In genomic region chr14:20765642-20766258, GRCm38 (mm10) we compare ENCODE assay signal across 9 mouse cellular contexts. TPM values are rescaled to one million over a fixed set of nuclear protein-coding genes. Genes with fewer than 3 reads are reported as not detected.
A peak's percentile ranks its signal among the peaks of the same experiment; 100 is the strongest.
DNase-seq lines count a peak whose midpoint lies in the region; ATAC-seq and TF ChIP-seq lines count a peak whose summit lies in the region.
"Had no signal": no experiment of that assay in that cellular context is flagged by ENCODE, and none has a peak within 500 bp of the region (broad histone marks: within the 10 kb centered on the region; RNA-seq: fewer than 3 reads in every experiment).

No protein-coding gene starts in this region.

- peak overlapping the region; percentile 55; the same call in 1 of the 2 replicates for H3K9ac ChIP-seq in heart, embryonic 14.5 days (ENCODE audit: low read length)
- no peak overlapping the region for H3K9ac ChIP-seq in liver, embryonic 12.5 days
- H3K9ac ChIP-seq: embryonic facial prominence, embryonic 13.5 days had no signal

- no peak for TF ChIP-seq POLR2A in brain, embryonic 14.5 days (IDR thresholded peaks at IDR 0.05; ENCODE audit: borderline replicate concordance, extremely low read depth, insufficient read depth, insufficient read length, poor library complexity, severe bottlenecking)

- no peaks in the 10 kb centered on the region for H3K27me3 ChIP-seq in heart, embryonic 14.5 days (ENCODE audit: control insufficient read depth, insufficient read depth, low read length)
- no peaks in the 10 kb centered on the region for H3K27me3 ChIP-seq in liver, embryonic 12.5 days (replicated peaks)
- no peaks in the 10 kb centered on the region for H3K27me3 ChIP-seq in splenic B cell, adult 2 months (ENCODE audit: control insufficient read depth, insufficient read depth, low read length, poor library complexity, severe bottlenecking)
- H3K27me3 ChIP-seq: embryonic facial prominence, embryonic 13.5 days had no signal

- H3K9me3 ChIP-seq in heart, embryonic 14.5 days (ENCODE audit: control insufficient read depth, low read length), result no peaks in the 10 kb centered on the region
- no peaks in the 10 kb centered on the region for H3K9me3 ChIP-seq in liver, embryonic 12.5 days (replicated peaks)
- H3K9me3 ChIP-seq: embryonic facial prominence, embryonic 13.5 days had no signal

- peak overlapping the region; percentile 94 to 96 for H3K27ac ChIP-seq in heart, embryonic 14.5 days (replicated peaks in 1 of 2; ENCODE audit: control insufficient read depth in 1 of 2, insufficient read depth in 1 of 2, low read depth in 2 of 2, low read length in 2 of 2)
- no peak overlapping the region for H3K27ac ChIP-seq in liver, embryonic 12.5 days
- H3K27ac ChIP-seq: embryonic facial prominence, embryonic 13.5 days had no signal

- peak; percentile 86 for ATAC-seq in heart, embryonic 14.5 days (ENCODE audit: insufficient number of reproducible peaks, insufficient read depth, low FRiP score, low read depth)
- peak; percentile 59 for ATAC-seq in liver, embryonic 12.5 days

- H3K4me2 ChIP-seq in heart, embryonic 14.5 days (ENCODE audit: low read length), result peak overlapping the region; percentile 31
- H3K4me2 ChIP-seq in liver, embryonic 12.5 days, result no peak overlapping the region
- H3K4me2 ChIP-seq: embryonic facial prominence, embryonic 13.5 days had no signal

- peak; percentile 95 for TF ChIP-seq CTCF in brain, embryonic 14.5 days (IDR thresholded peaks at IDR 0.05; ENCODE audit: borderline replicate concordance, extremely low read depth, insufficient read depth, insufficient read length)

- peaks cover 20 to 43% of the 10 kb centered on the region in 2 experiments for H3K4me1 ChIP-seq in heart, embryonic 14.5 days (ENCODE audit: control insufficient read depth in 2 of 2, insufficient read depth in 2 of 2, low read length in 2 of 2)
- H3K4me1 ChIP-seq in liver, embryonic 12.5 days, result no peaks in the 10 kb centered on the region

- DNase-seq in CD4-positive helper T cell, adult 2 months (ENCODE audit: low read depth, low spot score), result peak; percentile 79
- peak; percentile 89 for DNase-seq in brain, embryonic 14.5 days (ENCODE audit: low read depth)
- DNase-seq in fibroblast of lung, adult 2 months (ENCODE audit: low read depth), result peak; percentile 99
- peak; percentile 93 for DNase-seq in kidney, postnatal 10 days
- DNase-seq in naive thymus-derived CD4-positive, alpha-beta T cell, adult 2 months (ENCODE audit: low read depth), result peak; percentile 89
- DNase-seq in splenic B cell, adult 2 months (ENCODE audit: low read depth, low spot score), result peak; percentile 85

- no peak overlapping the region for H3K4me3 ChIP-seq in heart, embryonic 14.5 days (ENCODE audit: control insufficient read depth in 1 of 2, insufficient read depth in 1 of 2, low read depth in 1 of 2, low read length in 2 of 2)
- H3K4me3 ChIP-seq in liver, embryonic 12.5 days, result no peak overlapping the region
- H3K4me3 ChIP-seq: embryonic facial prominence, embryonic 13.5 days had no signal

- H3K36me3 ChIP-seq in heart, embryonic 14.5 days (ENCODE audit: control insufficient read depth, insufficient read depth, low read length), result peaks cover 82% of the 10 kb centered on the region
- peaks cover 72% of the 10 kb centered on the region for H3K36me3 ChIP-seq in liver, embryonic 12.5 days
- 0 out of 2 replicates have a peak, but pooled peaks cover 2% of the 10 kb centered on the region for H3K36me3 ChIP-seq in splenic B cell, adult 2 months (ENCODE audit: control insufficient read depth, insufficient read depth, low read length, poor library complexity, severe bottlenecking)

- 11% methylated on average over 12 of the region's 12 CpGs for WGBS in heart, embryonic 14.5 days
- 20% methylated on average over 12 of the region's 12 CpGs for WGBS in liver, embryonic 12.5 days (ENCODE audit: insufficient replicate concordance)

RNA-seq across cellular contexts. Expression of gene Camk2g, which starts 28.1 kb away (rescaled TPM):
- 76.7 and 96.1 TPM in 2 replicates for polyA plus RNA-seq in brain, embryonic 14.5 days (2012; rRNA removed)
- polyA plus RNA-seq in heart, embryonic 14.5 days (2014; fragmentation: Nextera tagmentation; extraction: Ambion mirVana), result 64.0 and 72.1 TPM in 2 replicates
- 13.2 and 15.6 TPM in 2 replicates for polyA plus RNA-seq in liver, embryonic 12.5 days (2016; fragmentation: Nextera tagmentation; extraction: Ambion mirVana)

RNA-seq across cellular contexts. Expression of gene Ndst2, which starts 31.4 kb away (rescaled TPM):
- 33.3 and 38.6 TPM in 2 replicates for polyA plus RNA-seq in brain, embryonic 14.5 days (2012; rRNA removed)
- 16.8 and 20.9 TPM in 2 replicates for polyA plus RNA-seq in heart, embryonic 14.5 days (2014; fragmentation: Nextera tagmentation; extraction: Ambion mirVana)
- polyA plus RNA-seq in liver, embryonic 12.5 days (2016; fragmentation: Nextera tagmentation; extraction: Ambion mirVana), result 22.4 and 24.9 TPM in 2 replicates

RNA-seq across cellular contexts. Expression of gene Zswim8, which starts 58.4 kb away (rescaled TPM):
- 245 and 250 TPM in 2 replicates for polyA plus RNA-seq in brain, embryonic 14.5 days (2012; rRNA removed)
- 21.7 and 25.4 TPM in 2 replicates for polyA plus RNA-seq in heart, embryonic 14.5 days (2014; fragmentation: Nextera tagmentation; extraction: Ambion mirVana)
- 10.7 and 11.1 TPM in 2 replicates for polyA plus RNA-seq in liver, embryonic 12.5 days (2016; fragmentation: Nextera tagmentation; extraction: Ambion mirVana)
